Mouse (Mus musculus): ENCODE measurements around the gene Kif26b. TPM values are rescaled to one million over a fixed set of nuclear protein-coding genes. Genes with fewer than 3 reads are reported as not detected.
A peak's percentile ranks its signal among the peaks of the same experiment; 100 is the strongest.

Kif26b gene
- total and polyA plus RNA-seq, 2 experiments from 2014 or later, result 6.4 to 75.8 TPM

DNA sequence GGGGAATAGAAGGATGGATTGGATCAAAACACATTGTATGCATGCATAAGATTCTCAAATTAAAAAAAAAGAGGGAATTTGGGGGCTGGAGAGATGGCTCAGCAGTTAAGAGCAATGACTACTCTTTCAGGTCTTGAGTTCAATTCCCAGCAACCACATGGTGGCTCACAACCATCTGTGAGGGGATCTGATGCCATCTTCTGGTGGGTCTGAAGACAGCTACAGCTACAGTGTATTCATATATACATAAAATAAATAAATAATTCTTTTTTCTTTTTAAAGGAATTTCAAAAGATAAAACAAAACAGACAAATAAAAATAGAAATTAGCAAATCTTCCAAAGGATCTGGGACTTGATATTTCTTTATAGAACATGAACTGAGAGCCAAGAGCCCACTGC is 451.3 kb downstream of the Kif26b start:
- no peak overlapping the region for H3K4me2 ChIP-seq (ENCODE audit: low read depth, low read length, poor library complexity, severe bottlenecking)
- TF ChIP-seq CTCF (IDR thresholded peaks at IDR 0.05), result peak; percentile 28; the same call in 1 of the 2 replicates
- no peak overlapping the region for H3K9ac ChIP-seq (replicated peaks; ENCODE audit: low read length, poor library complexity, severe bottlenecking)
- no peak for ATAC-seq (ENCODE audit: low FRiP score)
- DNase-seq (ENCODE audit: low spot score), result no peak
- no peak overlapping the region for H3K4me3 ChIP-seq (ENCODE audit: low read depth, low read length)
- no peaks in the 10 kb centered on the region for H3K36me3 ChIP-seq (ENCODE audit: insufficient read depth, low read length)
- H3K27me3 ChIP-seq (ENCODE audit: insufficient read depth, low read length), result no peaks in the 10 kb centered on the region
- H3K27ac ChIP-seq (ENCODE audit: low read depth, low read length), result no peak overlapping the region
- H3K4me1 ChIP-seq (ENCODE audit: insufficient read depth, low read length), result no peaks in the 10 kb centered on the region
- H3K9me3 ChIP-seq (ENCODE audit: low read length), result no peaks in the 10 kb centered on the region

DNA sequence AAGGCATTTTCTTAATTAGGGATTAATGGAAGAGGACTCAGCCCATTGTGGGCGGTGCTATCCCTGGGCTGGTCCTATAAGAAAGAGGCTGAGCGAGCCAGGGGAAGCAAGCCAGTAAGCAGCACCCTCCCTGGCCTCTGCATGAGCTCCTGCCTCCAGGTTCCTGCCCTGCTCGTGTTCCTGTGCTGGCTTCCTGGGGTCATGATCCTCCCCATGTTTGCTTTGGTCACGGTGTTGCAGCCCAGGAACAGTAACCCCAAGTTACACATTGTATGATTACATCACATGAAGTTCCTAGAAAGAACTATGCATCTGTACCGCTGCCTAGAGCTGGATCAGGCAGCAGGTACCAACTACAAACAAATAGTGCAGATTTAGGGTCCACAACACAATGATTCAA is 452.7 kb downstream of the Kif26b start:
- DNase-seq (ENCODE audit: low spot score) (no peak), ATAC-seq (ENCODE audit: low FRiP score) (no peak)
- 67% methylated on average over 5 of the region's 5 CpGs for WGBS
- Histone ChIP-seq H3K9ac (replicated peaks; ENCODE audit: low read length, poor library complexity, severe bottlenecking) (no peak overlapping the region), H3K4me2 (ENCODE audit: low read depth, low read length, poor library complexity, severe bottlenecking) (no peak overlapping the region), H3K27ac (ENCODE audit: low read depth, low read length) (no peak overlapping the region), H3K4me3 (ENCODE audit: low read depth, low read length) (no peak overlapping the region), H3K36me3 (ENCODE audit: insufficient read depth, low read length) (no peaks in the 10 kb centered on the region), H3K27me3 (ENCODE audit: insufficient read depth, low read length) (no peaks in the 10 kb centered on the region), H3K4me1 (ENCODE audit: insufficient read depth, low read length) (no peaks in the 10 kb centered on the region), H3K9me3 (ENCODE audit: low read length) (no peaks in the 10 kb centered on the region)
- no peak for TF ChIP-seq CTCF (IDR thresholded peaks at IDR 0.05)

DNA sequence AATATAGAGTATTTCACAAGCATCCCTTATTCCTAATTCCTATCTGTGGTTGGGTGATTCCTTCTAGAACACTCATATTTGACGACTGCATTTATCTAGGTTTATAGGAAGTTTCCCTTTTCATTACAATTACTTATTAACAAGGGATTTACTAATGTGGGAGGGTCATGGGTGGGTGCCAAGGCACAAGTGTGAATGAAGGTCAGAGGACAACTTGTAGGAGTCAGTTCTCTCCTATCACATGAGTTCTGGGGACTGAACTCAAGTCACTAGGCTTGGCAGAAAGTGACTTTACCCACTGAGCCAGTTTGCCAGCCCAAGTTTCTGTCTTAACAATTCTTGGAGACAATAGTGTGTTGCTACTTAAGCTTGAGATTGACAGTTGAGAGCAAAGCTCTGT is 459.3 kb downstream of the Kif26b start:
- TF ChIP-seq CTCF (IDR thresholded peaks at IDR 0.05), result no peak
- Histone ChIP-seq H3K9me3 (ENCODE audit: low read length) (no peaks in the 10 kb centered on the region), H3K4me2 (ENCODE audit: low read depth, low read length, poor library complexity, severe bottlenecking) (no peak overlapping the region), H3K27me3 (ENCODE audit: insufficient read depth, low read length) (no peaks in the 10 kb centered on the region), H3K4me1 (ENCODE audit: insufficient read depth, low read length) (no peaks in the 10 kb centered on the region), H3K36me3 (ENCODE audit: insufficient read depth, low read length) (no peaks in the 10 kb centered on the region), H3K4me3 (ENCODE audit: low read depth, low read length) (no peak overlapping the region), H3K27ac (ENCODE audit: low read depth, low read length) (no peak overlapping the region), H3K9ac (replicated peaks; ENCODE audit: low read length, poor library complexity, severe bottlenecking) (no peak overlapping the region)
- WGBS, result 77% methylated on average over 1 of the region's 1 CpGs
- ATAC-seq (ENCODE audit: low FRiP score), result no peak
- no peak for DNase-seq (ENCODE audit: low spot score)

Other genes starting within 250 kb of the Kif26b start
- gene Cox20, start 210.0 kb upstream of the Kif26b start, total RNA-seq (2014; rRNA removed), result 32.0 and 57.6 TPM in 2 replicates
- gene Cox20, start 210.0 kb upstream of the Kif26b start, polyA plus RNA-seq (2015; fragmentation: Nextera tagmentation; extraction: Ambion mirVana), result 92.4 and 108 TPM in 2 replicates
- gene Hnrnpu, start 191.3 kb upstream of the Kif26b start, total RNA-seq (2014; rRNA removed), result 177 and 211 TPM in 2 replicates
- gene Hnrnpu, start 191.3 kb upstream of the Kif26b start, polyA plus RNA-seq (2015; fragmentation: Nextera tagmentation; extraction: Ambion mirVana), result 136 and 161 TPM in 2 replicates
- 5.9 and 8.2 TPM in 2 replicates for gene Efcab2, start 123.0 kb upstream of the Kif26b start, total RNA-seq (2014; rRNA removed)
- gene Efcab2, start 123.0 kb upstream of the Kif26b start, polyA plus RNA-seq (2015; fragmentation: Nextera tagmentation; extraction: Ambion mirVana), result 11.2 and 13.4 TPM in 2 replicates